Mouse (Mus musculus): ENCODE data around the gene Itgb1bp1. TPM values are rescaled to one million over a fixed set of nuclear protein-coding genes. Genes with fewer than 3 reads are reported as not detected.

Gene Itgb1bp1
- polyA plus RNA-seq, 1 experiment = 34.9 TPM

DNA sequence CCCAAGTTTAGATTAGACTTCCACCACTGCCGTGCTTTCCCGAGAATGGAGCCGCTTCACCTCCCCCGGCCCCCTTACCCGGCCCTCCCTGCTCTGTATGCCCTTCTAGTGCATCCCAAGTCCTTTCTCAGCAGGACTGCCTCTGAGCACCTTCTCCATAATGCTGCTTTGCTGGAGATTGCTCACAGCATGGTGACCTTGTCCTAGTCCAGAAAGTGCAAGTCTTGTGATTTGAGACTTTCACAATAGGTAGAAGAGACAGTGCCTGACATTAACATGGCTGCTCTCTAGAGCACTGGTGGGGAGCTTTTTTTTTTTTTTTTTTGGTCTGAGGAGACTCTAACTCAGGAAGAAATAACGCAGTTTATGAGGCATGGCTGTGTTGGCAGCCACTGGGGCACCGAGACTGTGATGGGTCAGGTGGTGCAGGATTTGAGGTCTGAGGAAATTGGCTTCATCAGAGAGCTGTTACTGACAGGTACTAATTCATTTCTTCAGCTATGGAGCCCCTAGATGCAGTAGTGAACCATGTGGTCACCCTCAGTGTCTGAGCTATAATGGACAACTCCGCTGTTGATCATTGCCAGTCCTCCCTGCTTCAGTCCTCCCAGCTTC, 71.4 kb downstream of the Itgb1bp1 start:
- TF ChIP-seq CTCF (IDR thresholded peaks at IDR 0.05; ENCODE audit: extremely low read depth, insufficient read depth, low read length) (no peak), POLR2A (IDR thresholded peaks at IDR 0.05; ENCODE audit: extremely low read depth, insufficient read depth, low read length) (no peak)
- Histone ChIP-seq H3K27ac (ENCODE audit: insufficient read depth, low read length) (no peak overlapping the region), H3K4me3 (ENCODE audit: insufficient read depth, low read length) (no peak overlapping the region), H3K4me1 (ENCODE audit: control insufficient read depth, insufficient read depth, low read length) (no peaks in the 10 kb centered on the region; the same call in none of the 2 replicates)

GRCm38 (mm10) chr12:21212876-21213275, 73.2 kb downstream of the Itgb1bp1 start:
- Histone ChIP-seq H3K4me3 (ENCODE audit: insufficient read depth, low read length) (no peak overlapping the region), H3K4me1 (ENCODE audit: control insufficient read depth, insufficient read depth, low read length) (peaks cover 6% of the 10 kb centered on the region), H3K27ac (ENCODE audit: insufficient read depth, low read length) (no peak overlapping the region)
- TF ChIP-seq POLR2A (IDR thresholded peaks at IDR 0.05; ENCODE audit: extremely low read depth, insufficient read depth, low read length) (no peak), CTCF (IDR thresholded peaks at IDR 0.05; ENCODE audit: extremely low read depth, insufficient read depth, low read length) (no peak)

- H3K4me3 ChIP-seq (ENCODE audit: insufficient read depth, low read length) = no peak overlapping the region
- TF ChIP-seq CTCF (IDR thresholded peaks at IDR 0.05; ENCODE audit: extremely low read depth, insufficient read depth, low read length) (no peak), POLR2A (IDR thresholded peaks at IDR 0.05; ENCODE audit: extremely low read depth, insufficient read depth, low read length) (no peak)
- H3K4me1 ChIP-seq (ENCODE audit: control insufficient read depth, insufficient read depth, low read length) = peaks cover 6% of the 10 kb centered on the region
- no peak overlapping the region for H3K27ac ChIP-seq (ENCODE audit: insufficient read depth, low read length)
Measured at GRCm38 (mm10) chr12:21209273-21209672, 76.8 kb downstream of the Itgb1bp1 start.

GRCm38 (mm10) chr12:21208172-21208795, 77.8 kb downstream of the Itgb1bp1 start:
- H3K4me3 ChIP-seq (ENCODE audit: insufficient read depth, low read length) = no peak overlapping the region
- TF ChIP-seq CTCF (IDR thresholded peaks at IDR 0.05; ENCODE audit: extremely low read depth, insufficient read depth, low read length) (no peak), POLR2A (IDR thresholded peaks at IDR 0.05; ENCODE audit: extremely low read depth, insufficient read depth, low read length) (no peak)
- peaks cover 6% of the 10 kb centered on the region for H3K4me1 ChIP-seq (ENCODE audit: control insufficient read depth, insufficient read depth, low read length)
- 0 out of 2 replicates have a peak overlapping the region, but pooled peaks have one; percentile 7 for H3K27ac ChIP-seq (ENCODE audit: insufficient read depth, low read length)

DNA sequence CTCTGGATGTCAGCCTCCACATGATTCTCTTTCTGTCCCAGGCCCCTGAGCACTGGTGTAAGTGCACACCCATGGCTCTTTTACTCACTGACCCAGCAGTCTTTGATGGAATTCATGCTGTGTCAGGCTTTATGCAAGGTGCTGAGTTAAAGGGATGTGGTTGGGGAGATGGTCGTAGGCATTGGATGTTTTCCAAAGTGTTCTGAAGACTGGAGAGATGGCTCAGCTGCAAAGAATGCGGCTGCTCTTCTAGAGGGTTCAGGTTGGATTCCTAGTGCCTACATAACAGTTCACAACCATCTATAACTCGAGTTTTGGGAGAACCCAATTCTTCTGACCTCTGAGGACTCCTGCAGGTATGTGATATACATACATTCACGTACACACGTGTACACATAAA, 78.7 kb downstream of the Itgb1bp1 start:
- TF ChIP-seq CTCF (IDR thresholded peaks at IDR 0.05; ENCODE audit: extremely low read depth, insufficient read depth, low read length) (no peak), POLR2A (IDR thresholded peaks at IDR 0.05; ENCODE audit: extremely low read depth, insufficient read depth, low read length) (no peak)
- H3K4me3 ChIP-seq (ENCODE audit: insufficient read depth, low read length) = no peak overlapping the region
- peaks cover 6% of the 10 kb centered on the region for H3K4me1 ChIP-seq (ENCODE audit: control insufficient read depth, insufficient read depth, low read length)
- H3K27ac ChIP-seq (ENCODE audit: insufficient read depth, low read length) = no peak overlapping the region

GRCm38 (mm10) chr12:21205799-21206198, 80.3 kb downstream of the Itgb1bp1 start:
- no peak overlapping the region for H3K4me3 ChIP-seq (ENCODE audit: insufficient read depth, low read length)
- H3K4me1 ChIP-seq (ENCODE audit: control insufficient read depth, insufficient read depth, low read length) = peaks cover 7% of the 10 kb centered on the region
- no peak for TF ChIP-seq POLR2A (IDR thresholded peaks at IDR 0.05; ENCODE audit: extremely low read depth, insufficient read depth, low read length)
- TF ChIP-seq CTCF (IDR thresholded peaks at IDR 0.05; ENCODE audit: extremely low read depth, insufficient read depth, low read length) = no peak
- H3K27ac ChIP-seq (ENCODE audit: insufficient read depth, low read length) = no peak overlapping the region

DNA sequence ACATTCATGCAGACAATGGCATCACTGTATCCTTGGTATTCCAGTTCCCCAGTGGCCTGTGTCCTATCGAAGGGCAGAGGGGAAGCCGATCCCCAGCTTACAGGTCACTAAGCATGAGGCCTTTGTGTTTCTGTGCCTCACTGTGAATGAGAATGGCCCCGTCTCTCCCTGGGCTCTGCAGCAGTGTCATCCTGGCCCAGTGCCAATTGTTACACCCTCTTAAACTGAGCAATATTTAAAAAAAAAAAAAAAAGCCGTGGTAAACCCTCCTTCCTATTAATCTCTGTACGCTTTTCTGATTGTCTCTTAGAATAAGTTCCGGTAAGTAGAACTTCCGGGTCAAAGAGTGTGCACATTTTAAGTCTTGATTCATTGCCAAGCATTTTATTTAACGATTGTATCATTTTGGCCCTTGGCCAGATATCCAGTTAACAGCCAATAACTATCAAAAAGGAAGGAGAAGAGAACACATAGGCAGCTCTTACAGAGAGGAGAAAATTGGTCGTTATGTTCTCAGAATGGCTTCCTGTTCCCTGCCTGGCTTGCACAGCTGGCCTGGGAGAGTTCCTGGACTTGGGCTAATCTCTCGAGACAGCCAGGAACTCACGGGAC, 81.3 kb downstream of the Itgb1bp1 start:
- peaks cover 7% of the 10 kb centered on the region for H3K4me1 ChIP-seq (ENCODE audit: control insufficient read depth, insufficient read depth, low read length)
- TF ChIP-seq POLR2A (IDR thresholded peaks at IDR 0.05; ENCODE audit: extremely low read depth, insufficient read depth, low read length) (no peak), CTCF (IDR thresholded peaks at IDR 0.05; ENCODE audit: extremely low read depth, insufficient read depth, low read length) (no peak)
- H3K4me3 ChIP-seq (ENCODE audit: insufficient read depth, low read length) = no peak overlapping the region
- no peak overlapping the region for H3K27ac ChIP-seq (ENCODE audit: insufficient read depth, low read length)

DNA sequence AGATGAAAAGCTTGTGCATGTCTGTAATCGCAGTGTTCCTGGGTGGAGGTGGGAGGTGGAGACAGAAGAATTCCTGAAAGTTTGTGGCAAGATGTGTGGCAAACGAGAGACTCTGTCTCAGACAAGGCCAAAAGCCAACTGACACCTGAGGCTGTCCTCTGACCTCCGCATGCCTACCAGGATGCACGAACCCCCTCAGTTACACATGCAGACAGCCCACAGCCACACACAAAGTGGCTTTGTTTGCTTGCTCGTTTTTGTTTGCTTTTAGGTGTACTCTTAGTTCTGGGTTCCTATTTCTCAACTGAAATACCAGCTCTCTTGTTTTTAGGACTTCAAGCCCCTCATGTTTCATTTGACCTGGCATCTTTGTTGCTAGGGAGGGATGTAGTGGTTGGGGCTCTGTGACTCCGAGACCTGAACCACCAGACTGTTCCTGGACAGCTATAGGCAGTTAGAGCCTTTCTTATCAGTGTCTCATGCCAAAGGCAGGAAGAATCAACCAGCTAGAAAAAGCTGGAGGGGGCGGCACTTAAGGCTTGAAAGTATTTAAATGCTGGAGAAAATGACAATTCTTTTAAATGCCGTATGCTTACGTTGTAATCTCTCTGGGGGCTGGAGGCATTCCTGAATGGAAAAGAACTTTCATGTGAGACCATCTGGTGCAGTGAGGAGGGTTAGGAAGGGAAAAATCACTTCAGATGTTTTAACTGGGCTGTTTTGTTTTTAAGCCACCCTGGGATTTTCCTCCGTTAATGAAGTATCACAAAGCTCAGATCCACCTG, 84.4 kb downstream of the Itgb1bp1 start:
- Histone ChIP-seq H3K4me3 (ENCODE audit: insufficient read depth, low read length) (no peak overlapping the region), H3K4me1 (ENCODE audit: control insufficient read depth, insufficient read depth, low read length) (peaks cover 2% of the 10 kb centered on the region), H3K27ac (ENCODE audit: insufficient read depth, low read length) (no peak overlapping the region)
- TF ChIP-seq CTCF (IDR thresholded peaks at IDR 0.05; ENCODE audit: extremely low read depth, insufficient read depth, low read length) (no peak), POLR2A (IDR thresholded peaks at IDR 0.05; ENCODE audit: extremely low read depth, insufficient read depth, low read length) (no peak)

DNA sequence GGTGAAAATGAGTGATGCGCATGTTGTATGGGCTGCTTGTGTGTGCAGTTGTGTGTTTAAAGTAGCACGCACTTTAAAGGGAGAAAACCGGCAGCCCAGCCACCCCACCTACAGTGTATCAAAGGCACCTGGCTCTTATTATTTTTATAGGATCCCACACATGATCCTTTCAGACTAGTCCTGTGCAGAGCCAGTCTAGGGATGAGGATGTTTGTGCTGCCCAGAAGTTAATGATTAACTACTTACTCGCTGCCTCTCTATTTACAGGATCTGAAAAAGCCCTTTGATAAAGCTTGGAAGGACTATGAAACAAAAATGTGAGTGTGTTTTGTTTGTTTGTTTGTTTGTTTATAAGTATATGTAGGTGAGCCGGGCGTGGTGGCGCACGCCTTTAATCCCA, 85.5 kb downstream of the Itgb1bp1 start:
- H3K4me3 ChIP-seq (ENCODE audit: insufficient read depth, low read length) = no peak overlapping the region
- peaks cover 2% of the 10 kb centered on the region for H3K4me1 ChIP-seq (ENCODE audit: control insufficient read depth, insufficient read depth, low read length)
- TF ChIP-seq POLR2A (IDR thresholded peaks at IDR 0.05; ENCODE audit: extremely low read depth, insufficient read depth, low read length) = no peak
- TF ChIP-seq CTCF (IDR thresholded peaks at IDR 0.05; ENCODE audit: extremely low read depth, insufficient read depth, low read length) = no peak
- no peak overlapping the region for H3K27ac ChIP-seq (ENCODE audit: insufficient read depth, low read length)
